In genomic region chr12:103547438-103547837, GRCm38 (mm10) we compare ENCODE assay signal across 19 mouse cellular contexts. TPM values are rescaled to one million over a fixed set of nuclear protein-coding genes. Genes with fewer than 3 reads are reported as not detected.
"Had no signal": no experiment of that assay in that cellular context is flagged by ENCODE, and none has a peak within 500 bp of the region (broad histone marks: within the 10 kb centered on the region; RNA-seq: fewer than 3 reads in every experiment).

No protein-coding gene starts in this region.

- H3K9me3 ChIP-seq: midbrain, embryonic 12.5 days; neural tube, embryonic 13.5 days; neural tube, embryonic 15.5 days had no signal

- H3K9ac ChIP-seq: lung, embryonic 14.5 days; midbrain, embryonic 12.5 days; neural tube, embryonic 13.5 days; neural tube, embryonic 15.5 days had no signal

- H3K4me3 ChIP-seq: midbrain, embryonic 12.5 days; myocyte; neural tube, embryonic 13.5 days; neural tube, embryonic 15.5 days had no signal

- H3K27ac ChIP-seq: midbrain, embryonic 12.5 days; neural tube, embryonic 13.5 days; neural tube, embryonic 15.5 days had no signal

- DNase-seq: lung, adult 18-20 months; lung, embryonic 14.5 days; lung, postnatal 10 days; lung, postnatal 4 days; midbrain, embryonic 14.5 days; retina, postnatal 1 day; right cerebral cortex, adult 18-20 months; right cerebral cortex, postnatal 25 days; right cerebral cortex, postnatal 4 days; spleen, adult 18-20 months; thymus, adult 18-20 months; thymus, postnatal 14 days; thymus, postnatal 36 days had no signal

- H3K27me3 ChIP-seq: midbrain, embryonic 12.5 days; neural tube, embryonic 13.5 days; neural tube, embryonic 15.5 days had no signal

- ATAC-seq: midbrain, embryonic 16.5 days had no signal

- H3K4me2 ChIP-seq: lung, embryonic 14.5 days; midbrain, embryonic 12.5 days; neural tube, embryonic 13.5 days; neural tube, embryonic 15.5 days had no signal

- H3K4me1 ChIP-seq: neural tube, embryonic 13.5 days; neural tube, embryonic 15.5 days had no signal

- H3K36me3 ChIP-seq: midbrain, embryonic 12.5 days; neural tube, embryonic 13.5 days; neural tube, embryonic 15.5 days had no signal

RNA-seq across cellular contexts. Expression of gene Ppp4r4, which starts 15.4 kb away (rescaled TPM):
- total RNA-seq: megakaryocyte, adult 5-6 weeks had no signal
